Mouse (Mus musculus) cerebellum, adult 8-10 months (tissue): ENCODE data around the gene Carmil1.

Experiments
- DNase-seq: peaks from one replicate; pipeline ENCODE4 v3.0.0; 2022

Gene Carmil1

DNA sequence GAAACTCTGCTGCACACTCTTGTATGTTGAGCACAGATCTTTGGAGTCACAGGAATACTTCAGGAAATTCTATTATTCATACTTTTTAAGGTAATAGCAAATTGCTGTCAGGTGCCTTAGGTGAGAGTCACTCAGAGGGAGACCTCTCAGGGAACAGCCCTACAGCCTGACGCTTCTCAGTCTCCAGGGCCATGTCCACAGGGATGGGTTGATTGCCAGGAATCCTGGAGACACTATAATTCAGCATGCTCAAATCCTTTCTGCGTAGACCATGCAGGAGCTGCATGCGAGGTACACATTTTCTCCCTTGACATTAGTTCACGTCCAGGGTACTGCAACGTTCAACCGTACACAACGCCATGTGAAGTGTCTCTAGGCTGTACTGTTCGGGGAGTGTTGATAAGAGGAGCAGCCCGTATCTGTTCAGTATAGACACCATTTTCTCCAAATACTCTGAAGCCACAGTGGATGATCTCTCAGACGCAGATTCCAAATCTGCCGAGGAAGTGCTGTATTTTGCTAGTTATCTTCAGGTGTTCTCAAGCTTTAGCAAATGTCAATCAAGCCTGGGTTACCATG is 180.0 kb downstream of the Carmil1 start:
- no peak for DNase-seq

DNA sequence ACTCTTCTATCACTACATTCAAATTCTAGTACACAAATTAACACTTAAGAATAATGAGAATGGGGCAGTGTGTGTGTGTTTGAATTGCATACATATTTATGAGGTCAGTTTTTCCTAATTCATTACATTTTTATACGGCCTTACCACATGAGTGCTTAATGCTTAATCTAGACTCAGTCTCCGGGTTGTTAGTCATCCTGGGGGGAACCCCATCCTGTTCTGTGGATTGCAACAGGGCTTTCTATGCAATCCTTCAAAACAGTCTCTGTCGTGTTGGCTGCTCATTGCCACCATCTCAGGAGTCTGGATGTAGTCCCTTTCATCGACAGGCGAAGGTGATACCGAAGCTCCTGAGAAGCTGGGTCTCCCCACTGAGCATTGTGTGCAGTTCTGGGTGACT is 184.0 kb downstream of the Carmil1 start:
- no peak for DNase-seq

DNA sequence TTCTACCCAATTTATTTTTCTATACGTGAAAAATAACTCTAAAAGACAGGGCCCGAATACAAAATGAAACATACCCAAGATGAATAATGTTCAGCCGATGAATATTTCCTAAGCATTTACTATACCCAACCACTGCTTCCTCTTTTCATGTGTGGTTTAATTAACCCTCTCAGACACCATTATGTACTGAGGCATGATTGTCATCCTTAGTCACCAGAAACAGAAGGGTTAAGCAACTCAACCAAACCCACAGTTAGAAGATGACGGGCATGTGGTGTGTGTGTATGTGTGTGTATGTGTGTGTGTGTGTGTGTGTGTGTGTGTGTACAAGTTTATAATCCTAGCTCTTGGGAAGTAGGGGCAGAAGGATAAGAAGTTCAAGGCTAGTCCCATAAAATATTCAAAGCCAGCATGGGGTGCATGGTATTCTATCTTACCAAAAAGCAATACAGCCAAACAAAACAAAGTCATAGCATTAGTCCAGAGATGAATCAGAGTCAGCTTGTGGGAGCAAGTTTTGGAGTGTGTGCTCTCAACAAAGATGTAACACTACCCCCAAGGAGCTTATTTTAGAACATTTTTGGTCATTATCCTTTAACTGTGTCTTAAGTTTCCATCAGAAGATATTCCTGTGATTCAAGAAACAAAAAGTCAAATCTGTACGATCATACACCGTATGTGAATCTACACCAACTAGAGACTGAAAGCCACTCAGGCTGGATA is 185.6 kb downstream of the Carmil1 start:
- DNase-seq = no peak

DNA sequence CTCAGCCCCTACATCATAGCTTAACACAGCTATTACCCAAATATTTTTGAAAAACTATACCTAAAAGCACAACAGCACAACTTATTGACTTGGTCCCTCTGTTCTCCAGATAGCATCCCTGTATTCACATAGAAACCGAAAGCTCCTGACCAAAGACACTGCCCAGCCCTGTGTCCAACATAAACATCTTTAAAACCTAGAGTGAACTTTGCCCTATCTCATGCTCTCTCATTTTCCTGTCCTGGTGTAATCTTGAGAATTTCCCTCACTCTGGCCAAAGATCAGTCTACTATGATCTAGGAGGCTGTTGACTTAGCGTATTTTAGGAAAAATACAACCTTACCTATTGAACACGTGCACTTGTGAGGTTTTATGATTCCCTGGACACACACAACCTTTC is 187.5 kb downstream of the Carmil1 start:
- no peak for DNase-seq

DNA sequence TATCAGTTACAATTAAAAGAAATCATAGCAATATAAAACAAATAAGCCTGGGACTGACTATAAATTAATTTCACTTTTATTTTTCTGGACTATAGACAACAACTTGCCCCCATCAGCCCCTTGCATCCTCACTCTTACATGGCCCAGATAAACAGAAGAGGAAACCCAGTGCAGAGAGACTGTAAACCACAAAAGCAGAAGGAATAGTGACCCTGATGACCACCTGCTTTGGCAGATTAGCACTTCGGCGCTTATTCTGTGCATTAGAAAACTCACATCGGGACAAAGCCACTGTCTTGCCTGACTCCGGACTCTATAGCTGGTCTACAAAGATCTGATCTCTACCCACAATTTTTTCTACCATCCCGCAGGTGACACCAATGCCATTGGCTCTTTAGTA is 188.5 kb downstream of the Carmil1 start:
- DNase-seq = no peak

DNA sequence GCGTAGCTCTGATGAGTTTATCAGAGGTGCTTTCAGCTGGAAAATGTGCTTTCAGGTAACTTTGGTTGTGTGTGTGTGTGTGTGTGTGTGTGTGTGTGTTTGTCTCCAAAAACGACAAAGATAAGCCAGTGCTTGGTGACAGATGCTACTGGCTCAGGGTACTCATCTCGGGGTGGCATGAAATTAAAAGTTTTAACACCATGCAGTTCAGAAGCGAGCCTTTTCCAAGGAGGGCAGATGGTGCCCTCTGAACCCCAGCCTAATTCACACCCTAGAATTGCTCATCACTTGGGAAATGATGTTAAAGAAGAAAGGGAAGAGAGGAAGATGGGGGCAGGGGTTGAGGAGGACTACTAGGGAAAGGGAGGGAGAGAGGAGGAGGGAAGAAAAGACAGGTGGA is 198.4 kb downstream of the Carmil1 start:
- DNase-seq = no peak

DNA sequence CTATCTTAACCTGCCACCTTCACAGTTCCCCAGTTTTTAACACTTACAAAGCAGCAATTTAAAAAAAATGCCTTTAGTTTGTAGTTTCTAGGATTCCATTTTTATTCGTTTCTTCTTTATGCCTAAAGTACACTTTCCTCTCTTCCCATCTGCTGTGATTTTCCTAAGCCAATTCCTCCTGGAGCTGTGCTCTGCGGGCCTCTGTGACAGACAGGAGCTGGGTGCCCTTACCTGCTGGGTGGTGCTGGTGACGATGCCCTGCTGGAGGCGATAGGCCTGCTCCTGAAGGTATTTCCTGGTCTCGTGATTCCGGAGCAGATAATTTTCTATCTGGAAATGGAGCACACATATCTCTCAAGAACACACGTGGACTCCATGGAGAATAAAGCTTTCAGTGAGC is 198.9 kb downstream of the Carmil1 start:
- DNase-seq = peak; percentile 22

DNA sequence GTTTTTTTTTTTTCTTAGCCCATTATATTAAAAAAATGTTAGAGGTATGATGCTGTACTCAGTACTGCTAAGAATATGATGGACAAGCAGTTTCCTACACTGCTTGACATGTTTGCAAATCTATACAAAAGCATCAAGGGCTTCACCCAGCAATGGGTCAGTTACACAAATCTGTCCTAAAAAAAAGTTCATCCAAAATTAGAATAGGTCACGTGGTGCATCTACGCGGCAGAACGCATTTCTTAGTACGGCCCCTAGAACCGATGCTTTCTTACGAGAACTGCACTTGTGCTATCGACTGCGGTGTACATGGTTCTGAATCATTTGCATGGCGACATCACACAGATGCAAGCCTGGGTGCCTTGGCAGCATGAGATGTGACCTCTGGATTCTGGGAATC is 208.0 kb downstream of the Carmil1 start:
- DNase-seq = no peak

DNA sequence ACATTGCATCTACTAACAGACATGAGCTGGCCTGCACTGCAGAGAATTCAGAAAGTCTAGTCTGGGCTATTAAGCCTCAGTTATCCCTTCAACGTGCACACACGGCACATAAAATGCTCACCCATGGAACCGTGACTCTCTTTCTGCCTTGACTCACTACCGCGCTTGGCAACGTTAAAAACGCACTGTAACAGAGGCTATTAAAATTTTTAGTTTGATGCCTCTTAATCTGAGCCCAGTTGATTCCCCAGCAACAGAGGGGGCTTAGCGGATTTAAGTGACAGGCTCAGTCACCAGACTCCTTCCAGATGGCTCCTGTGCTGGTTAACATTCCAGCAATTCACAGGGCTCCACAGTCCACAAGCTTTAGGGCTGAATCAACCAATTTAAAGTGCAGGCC is 213.0 kb downstream of the Carmil1 start:
- DNase-seq = no peak

DNA sequence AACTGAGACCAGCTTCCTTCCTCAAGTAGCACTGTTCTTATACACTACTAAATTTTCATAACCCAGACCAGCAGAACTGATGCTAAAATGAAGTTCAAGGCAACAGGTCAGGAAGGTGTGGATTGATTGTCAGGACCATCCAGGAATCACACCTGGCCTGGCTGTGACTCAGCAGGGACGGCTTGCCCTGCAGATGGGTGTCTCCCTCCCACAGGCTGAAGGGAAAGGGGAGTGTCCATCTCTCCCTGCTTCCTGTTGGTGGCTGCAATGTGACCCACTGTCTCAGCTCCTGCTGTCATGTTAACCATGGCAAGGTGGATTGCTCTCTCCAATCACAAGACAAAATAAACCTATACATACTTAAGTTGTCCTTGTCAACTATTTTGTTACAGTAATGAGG is 215.1 kb downstream of the Carmil1 start:
- DNase-seq = no peak

DNA sequence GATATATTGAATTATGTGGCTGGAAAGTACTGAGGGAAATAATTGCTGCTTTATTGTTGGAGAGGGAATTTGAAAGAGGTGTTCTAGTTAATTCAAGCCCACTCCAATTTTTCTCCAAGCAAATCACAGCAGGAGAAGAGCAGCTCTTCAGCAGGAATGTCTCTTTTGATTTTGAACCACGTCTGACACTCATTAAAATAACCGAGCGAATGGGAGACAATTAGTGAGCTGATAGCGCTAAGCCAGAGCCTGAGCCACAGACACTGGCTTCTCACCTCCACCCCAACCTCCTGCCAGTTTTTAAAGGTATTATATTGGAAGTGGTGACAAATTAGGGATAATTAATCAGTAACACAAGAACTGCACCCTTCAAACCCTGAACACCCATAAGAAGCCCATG is 217.8 kb downstream of the Carmil1 start:
- DNase-seq = no peak

DNA sequence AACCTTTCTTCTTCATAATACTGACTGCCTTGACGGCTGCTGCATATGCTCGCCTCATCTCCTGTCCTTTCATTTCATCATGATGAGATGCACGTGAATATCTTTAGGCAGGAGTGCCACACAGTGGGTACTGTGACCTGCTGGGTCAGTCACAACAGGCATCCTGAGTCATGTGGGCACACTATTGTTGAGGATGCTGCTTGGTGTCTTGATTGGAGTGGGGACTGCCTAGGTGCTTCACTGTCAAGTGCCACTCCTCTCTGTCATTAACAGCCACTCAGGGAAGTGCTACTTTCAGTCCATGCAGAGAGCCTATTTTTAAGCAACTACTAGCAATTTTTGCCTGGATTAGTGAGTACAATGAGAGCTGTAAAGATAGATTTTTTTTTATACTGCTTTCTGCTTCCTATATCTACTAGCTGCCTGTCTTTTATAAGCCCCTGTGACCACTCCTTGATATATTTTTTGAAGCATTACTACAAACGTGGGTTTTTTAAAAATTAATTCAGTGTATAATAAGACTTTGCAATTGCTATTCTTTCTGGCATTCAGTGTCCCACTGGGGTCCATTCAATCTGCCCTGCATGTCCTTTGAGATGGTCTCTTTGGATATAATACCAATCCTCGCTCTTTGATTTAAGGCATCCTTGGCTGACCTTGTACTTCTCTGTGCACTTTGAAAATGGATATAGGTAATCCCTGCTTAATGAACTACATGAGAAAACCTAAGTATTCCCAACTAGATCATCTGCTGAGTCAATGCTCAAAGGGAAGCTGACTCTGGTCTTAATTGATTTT is 225.3 kb downstream of the Carmil1 start:
- DNase-seq = no peak

DNA sequence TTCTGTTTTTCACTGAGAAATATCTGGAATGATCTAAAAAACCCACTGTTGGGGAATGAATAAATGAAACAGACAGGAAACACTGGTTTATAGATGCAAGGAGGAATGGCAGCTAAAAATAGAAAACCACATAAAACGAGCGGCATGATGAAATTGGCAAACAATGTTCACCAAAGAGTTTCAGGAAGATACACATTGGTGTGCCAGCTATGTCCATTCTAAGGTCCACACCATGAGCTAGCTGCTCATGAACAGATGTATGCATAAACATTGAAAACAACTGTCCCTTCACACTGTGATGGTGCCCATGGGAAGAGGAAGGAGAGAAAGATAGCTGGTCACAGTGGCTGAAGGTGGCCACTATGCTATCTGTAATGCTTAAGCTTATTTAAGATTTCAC is 229.1 kb downstream of the Carmil1 start:
- no peak for DNase-seq

DNA sequence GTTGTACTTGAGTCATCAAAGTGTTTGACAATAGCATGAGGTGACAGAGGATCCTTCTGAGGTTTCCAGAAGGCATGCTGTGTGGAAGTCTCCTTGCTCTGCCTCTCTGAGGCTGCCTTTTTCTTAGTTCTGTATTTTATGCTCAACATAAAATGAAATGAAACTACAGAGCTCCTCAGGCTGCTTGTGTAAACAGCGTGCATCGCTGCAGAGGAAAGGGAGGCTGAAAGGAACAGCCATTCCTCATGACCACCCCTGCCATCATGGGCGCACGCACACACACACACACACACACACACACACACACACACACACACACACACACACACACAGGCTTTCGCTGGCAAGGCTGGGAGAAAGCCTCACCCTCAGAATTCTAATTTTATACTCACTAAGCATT is 230.3 kb downstream of the Carmil1 start:
- no peak for DNase-seq

DNA sequence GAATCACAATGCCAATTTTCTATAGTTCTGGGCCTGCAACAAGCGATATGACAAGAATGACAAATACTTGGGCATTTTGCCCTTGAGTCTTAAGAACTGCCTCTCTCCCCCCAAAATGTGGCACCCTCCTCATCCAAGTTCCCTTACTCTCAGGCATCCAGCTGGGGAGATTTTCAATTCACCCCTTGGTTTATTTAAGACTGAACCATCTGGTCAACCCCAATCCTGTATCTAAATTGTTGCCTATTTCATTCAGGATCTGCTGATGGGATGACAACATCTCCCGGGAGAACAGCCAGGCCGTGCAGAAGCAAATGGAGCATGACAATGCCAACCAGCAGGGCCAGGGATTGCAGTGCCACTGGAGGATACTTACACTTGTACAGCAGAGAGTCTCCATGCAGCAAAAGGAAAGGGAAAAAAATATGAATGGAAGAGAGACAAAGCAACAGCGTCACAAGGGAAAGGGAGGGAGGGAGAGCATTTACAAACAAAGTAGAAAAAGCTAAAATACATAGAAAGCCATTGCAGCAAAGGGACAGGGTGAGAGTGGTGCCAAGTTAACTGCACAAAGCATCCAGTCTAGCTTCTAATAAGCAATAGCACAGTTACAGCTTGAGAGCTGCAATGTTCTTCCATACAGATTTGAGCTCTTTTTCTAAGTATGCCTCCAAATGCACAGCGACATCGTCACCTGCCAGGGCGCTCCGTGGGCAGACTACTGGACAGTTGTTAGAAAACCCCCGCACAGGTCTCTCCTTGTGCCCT is 231.1 kb downstream of the Carmil1 start:
- DNase-seq = peak; percentile 73

DNA sequence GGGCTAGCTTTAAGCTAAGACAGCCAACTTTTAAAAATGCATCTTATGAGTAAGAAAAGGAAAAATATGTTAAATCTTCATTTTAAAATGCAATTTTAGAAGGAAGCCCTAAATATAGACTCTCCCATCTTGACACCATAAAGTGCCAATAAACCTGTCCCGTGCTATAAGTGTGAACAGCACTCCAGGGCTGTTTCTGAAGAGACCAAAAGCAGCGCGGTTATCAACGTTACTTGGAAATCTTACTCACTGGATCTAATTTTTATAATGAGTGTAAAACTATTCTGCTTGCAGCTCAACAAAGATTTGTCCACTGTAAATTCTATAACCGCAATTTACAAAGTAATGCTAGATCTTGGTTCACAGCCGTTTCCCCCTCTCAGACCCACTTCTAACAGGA is 232.0 kb downstream of the Carmil1 start:
- DNase-seq = no peak

DNA sequence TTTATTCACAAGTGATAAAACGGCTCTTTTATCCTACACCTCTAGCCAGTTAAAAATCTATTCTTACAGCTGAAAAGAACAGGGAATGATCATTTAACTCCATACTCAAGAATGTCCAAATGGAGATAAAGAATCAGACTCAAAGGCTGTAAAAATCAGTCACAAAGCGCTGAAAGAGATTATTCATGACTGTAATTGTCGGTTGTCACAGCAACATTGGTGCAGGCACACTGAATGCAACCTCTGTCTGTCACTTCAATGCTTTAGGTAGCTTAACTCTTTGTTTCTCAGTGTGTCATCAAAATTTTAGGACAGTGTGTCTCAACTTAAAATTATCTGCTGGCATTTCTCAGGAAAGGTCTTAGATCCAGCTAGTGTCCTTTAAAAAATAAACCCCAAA is 235.3 kb downstream of the Carmil1 start:
- DNase-seq = no peak

DNA sequence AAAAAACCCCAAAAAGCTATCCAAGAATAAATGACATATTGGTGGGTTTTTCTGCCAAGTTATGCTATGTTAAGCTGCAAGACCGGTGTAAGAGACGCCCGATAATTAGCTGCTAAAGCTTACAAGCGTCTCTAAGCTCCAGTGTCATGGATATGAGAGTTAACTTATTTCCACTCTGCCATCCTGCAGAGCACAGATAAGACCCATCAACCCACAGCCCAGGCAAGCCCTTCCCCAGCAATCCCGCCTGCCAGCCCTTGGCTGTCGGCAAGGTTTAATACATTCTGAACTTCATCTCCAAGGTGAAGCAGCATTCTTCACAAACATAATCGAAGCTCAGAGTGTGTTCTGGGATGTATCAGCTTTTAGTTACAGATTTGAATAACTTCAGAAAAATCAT is 240.4 kb downstream of the Carmil1 start:
- DNase-seq = no peak

DNA sequence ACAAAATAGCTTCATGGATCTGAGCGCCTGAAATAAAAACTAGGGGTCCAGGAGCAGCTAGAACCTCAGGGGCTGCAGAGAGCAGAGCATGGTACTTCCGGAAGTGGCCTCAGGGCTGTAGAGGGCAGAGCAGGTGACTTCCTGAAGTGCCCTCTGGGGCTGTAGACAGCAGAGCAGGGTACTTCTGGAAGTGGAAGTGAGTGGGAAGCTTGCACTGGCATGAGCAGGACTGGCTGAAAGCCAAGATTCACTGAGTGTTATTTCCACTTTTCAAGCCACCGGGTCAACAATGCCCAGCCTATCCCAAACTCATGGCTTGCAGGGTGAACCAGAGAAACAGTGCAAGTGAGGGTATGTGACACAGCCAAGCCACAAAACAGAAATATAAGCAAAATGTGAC is 243.1 kb downstream of the Carmil1 start:
- no peak for DNase-seq

DNA sequence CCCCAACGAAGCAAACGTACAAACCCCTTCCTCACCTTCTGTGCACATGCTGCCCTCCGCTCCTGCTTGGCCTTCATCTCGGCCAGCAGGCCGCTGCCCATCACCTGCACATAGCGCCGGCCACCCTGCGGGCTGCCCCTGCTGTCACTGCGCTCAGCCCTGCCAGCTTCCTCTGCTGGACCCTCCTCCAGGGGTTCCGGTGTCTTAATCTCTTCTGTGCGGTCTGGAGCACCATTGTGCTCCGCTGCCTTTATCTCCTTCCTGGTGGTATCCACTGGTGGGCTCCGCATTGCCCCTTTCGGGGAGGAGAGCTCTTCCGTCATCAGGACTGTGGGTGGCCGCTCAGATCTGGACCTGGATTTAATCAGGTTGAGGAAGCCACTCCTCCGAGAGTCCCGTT is 244.4 kb downstream of the Carmil1 start:
- no peak for DNase-seq

DNA sequence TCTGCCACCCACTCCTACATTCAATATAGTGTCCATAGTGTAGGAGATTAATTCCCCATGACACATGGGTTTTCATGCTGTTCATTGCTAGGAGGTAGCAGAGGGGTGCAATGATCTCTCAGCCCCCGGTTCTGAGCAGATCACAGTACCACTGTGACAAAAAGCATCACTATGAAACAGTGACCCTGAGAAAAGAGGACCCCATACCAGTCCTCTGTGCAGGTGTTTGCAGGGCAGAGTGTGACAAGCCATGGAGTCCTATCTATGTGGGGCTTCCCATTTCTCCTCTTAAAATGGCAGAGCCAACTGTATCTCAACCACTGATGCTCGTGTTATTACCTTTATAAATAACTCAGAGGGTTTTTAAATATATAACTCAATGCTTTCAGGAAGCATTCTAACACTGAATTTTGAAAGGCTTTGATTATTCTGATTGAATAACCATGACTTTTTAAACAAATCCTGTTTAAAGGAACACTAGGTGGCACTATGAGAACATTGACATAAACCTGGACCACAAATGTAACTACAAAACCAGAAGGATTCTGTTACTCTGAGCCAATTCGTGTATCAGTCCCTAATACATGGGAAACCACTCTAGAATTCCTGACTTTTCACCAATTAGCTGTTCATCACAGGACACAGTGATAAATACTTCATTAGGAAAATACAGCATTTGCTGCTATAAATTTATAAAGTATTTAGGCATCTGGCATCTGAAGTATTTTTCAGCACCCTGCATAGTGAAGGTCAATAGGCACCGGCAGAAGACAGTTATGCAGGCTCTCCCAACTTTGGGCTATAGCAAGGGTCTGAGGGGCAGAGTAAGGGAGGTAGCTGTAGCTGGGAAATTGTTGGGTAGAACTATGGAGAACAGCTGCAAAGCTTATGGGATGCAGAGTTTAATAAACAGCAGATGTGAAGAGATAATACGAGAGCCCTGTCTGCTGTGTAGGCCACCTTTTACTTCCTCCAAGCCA is 253.1 kb downstream of the Carmil1 start:
- no peak for DNase-seq

DNA sequence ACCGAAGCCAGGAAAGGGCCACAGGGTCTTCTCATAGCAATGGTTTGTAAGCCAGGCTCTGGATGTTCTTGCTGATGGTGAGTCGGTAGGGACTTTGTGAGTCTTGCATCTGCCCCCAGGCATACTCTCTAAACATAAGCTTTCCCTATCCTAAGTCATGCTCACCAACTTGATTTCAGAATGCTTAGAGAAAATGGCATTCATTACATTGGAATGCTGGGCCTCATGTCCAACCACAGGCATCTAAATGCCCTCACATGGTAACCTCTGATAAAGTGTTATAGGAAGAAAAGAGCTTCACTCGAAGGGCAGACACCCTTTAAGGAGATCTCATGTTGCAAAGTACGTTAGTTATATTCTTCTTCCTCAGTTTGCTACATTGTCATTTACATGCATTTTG is 262.1 kb downstream of the Carmil1 start:
- DNase-seq = no peak
